ENCODE assay signal across 9 mouse cellular contexts in genomic region chr16:92058644-92059620, GRCm38 (mm10). TPM values are rescaled to one million over a fixed set of nuclear protein-coding genes. Genes with fewer than 3 reads are reported as not detected.
A peak's percentile ranks its signal among the peaks of the same experiment; 100 is the strongest.
DNase-seq lines count a peak whose midpoint lies in the region; ATAC-seq and TF ChIP-seq lines count a peak whose summit lies in the region.
"Had no signal": no experiment of that assay in that cellular context is flagged by ENCODE, and none has a peak within 500 bp of the region (broad histone marks: within the 10 kb centered on the region; RNA-seq: fewer than 3 reads in every experiment).

No protein-coding gene starts in this region.

- no peaks in the 10 kb centered on the region for H3K27me3 ChIP-seq in kidney, embryonic 16.5 days (ENCODE audit: insufficient read depth, low read length)
- H3K27me3 ChIP-seq in G1E (ENCODE audit: insufficient read depth, low read length) = peaks cover 3% of the 10 kb centered on the region; the same call in 1 of the 2 replicates
- no peaks in the 10 kb centered on the region for H3K27me3 ChIP-seq in embryonic facial prominence, embryonic 12.5 days
- no peaks in the 10 kb centered on the region for H3K27me3 ChIP-seq in hindbrain, embryonic 16.5 days (replicated peaks; ENCODE audit: control insufficient read depth, insufficient read depth, low read length)

- peaks cover 17% of the 10 kb centered on the region for H3K36me3 ChIP-seq in kidney, embryonic 16.5 days (ENCODE audit: insufficient read depth, low read length)
- peaks cover 42% of the 10 kb centered on the region for H3K36me3 ChIP-seq in G1E (replicated peaks)
- H3K36me3 ChIP-seq in embryonic facial prominence, embryonic 12.5 days = peaks cover 21% of the 10 kb centered on the region; the same call in 1 of the 2 replicates
- peaks cover 8% of the 10 kb centered on the region for H3K36me3 ChIP-seq in hindbrain, embryonic 16.5 days (ENCODE audit: control insufficient read depth, insufficient read depth, low read length)

- ATAC-seq in kidney, embryonic 16.5 days (ENCODE audit: low FRiP score, low TSS enrichment) = peak; percentile 53; the same call in 1 of the 2 replicates
- no peak for ATAC-seq in G1E (ENCODE audit: extremely low read depth, insufficient number of reproducible peaks, low FRiP score, poor library complexity, severe bottlenecking)
- no peak for ATAC-seq in embryonic facial prominence, embryonic 12.5 days (ENCODE audit: insufficient number of reproducible peaks, insufficient read depth, low FRiP score, low TSS enrichment)
- ATAC-seq in hindbrain, embryonic 16.5 days = peak; percentile 10

- H3K27ac ChIP-seq in kidney, embryonic 16.5 days (ENCODE audit: low read length) = peak overlapping the region; percentile 68; the same call in 1 of the 2 replicates
- peak overlapping the region; percentile 73; the same call in 1 of the 2 replicates for H3K27ac ChIP-seq in embryonic facial prominence, embryonic 12.5 days
- peak overlapping the region; percentile 95 for H3K27ac ChIP-seq in hindbrain, embryonic 16.5 days (ENCODE audit: low read depth, low read length)

- 1% methylated on average over 48 of the region's 63 CpGs for WGBS in kidney, embryonic 16.5 days
- 1% methylated on average over 63 of the region's 63 CpGs for WGBS in embryonic facial prominence, embryonic 12.5 days
- WGBS in hindbrain, embryonic 16.5 days = 2% methylated on average over 46 of the region's 63 CpGs

- peak overlapping the region; percentile 68 for H3K4me2 ChIP-seq in kidney, embryonic 16.5 days (replicated peaks; ENCODE audit: low read depth, low read length)
- H3K4me2 ChIP-seq in embryonic facial prominence, embryonic 12.5 days (replicated peaks) = peak overlapping the region; percentile 81
- peak overlapping the region; percentile 89 for H3K4me2 ChIP-seq in hindbrain, embryonic 16.5 days (ENCODE audit: low read length)

- no peak for DNase-seq in kidney, adult 9 months
- DNase-seq in G1E (ENCODE audit: low spot score) = peak; percentile 25
- peak; percentile 16 for DNase-seq in lung, postnatal 14 days
- peak; percentile 5 to 6 for DNase-seq in spleen, postnatal 36 days (ENCODE audit: low spot score in 2 of 2)
- DNase-seq in gastrocnemius, postnatal 25 days = no peak

- peak overlapping the region; percentile 91 for H3K4me3 ChIP-seq in kidney, embryonic 16.5 days (ENCODE audit: low read length)
- peak overlapping the region; percentile 88 for H3K4me3 ChIP-seq in G1E (ENCODE audit: low read depth, low read length)
- peak overlapping the region; percentile 98 for H3K4me3 ChIP-seq in embryonic facial prominence, embryonic 12.5 days
- peak overlapping the region; percentile 98 for H3K4me3 ChIP-seq in hindbrain, embryonic 16.5 days (ENCODE audit: low read length)

- TF ChIP-seq CTCF in G1E (IDR thresholded peaks at IDR 0.05; ENCODE audit: low read depth, low read length) = no peak

- H3K9ac ChIP-seq in kidney, embryonic 16.5 days (replicated peaks; ENCODE audit: low read length) = peak overlapping the region; percentile 92
- H3K9ac ChIP-seq in embryonic facial prominence, embryonic 12.5 days = peak overlapping the region; percentile 86
- H3K9ac ChIP-seq in hindbrain, embryonic 16.5 days (ENCODE audit: low read depth, low read length) = peak overlapping the region; percentile 94

- H3K4me1 ChIP-seq in kidney, embryonic 16.5 days (ENCODE audit: insufficient read depth, low read length) = peaks cover 27% of the 10 kb centered on the region
- H3K4me1 ChIP-seq in G1E (ENCODE audit: insufficient read depth, low read depth, low read length) = peaks cover 20% of the 10 kb centered on the region
- H3K4me1 ChIP-seq in embryonic facial prominence, embryonic 12.5 days = peaks cover 10% of the 10 kb centered on the region; the same call in 1 of the 2 replicates
- H3K4me1 ChIP-seq in hindbrain, embryonic 16.5 days (ENCODE audit: control insufficient read depth, insufficient read depth, low read depth, low read length) = peaks cover 29% of the 10 kb centered on the region

- peaks cover 6% of the 10 kb centered on the region for H3K9me3 ChIP-seq in kidney, embryonic 16.5 days (ENCODE audit: low read length)
- peaks cover 8% of the 10 kb centered on the region for H3K9me3 ChIP-seq in G1E (replicated peaks)
- H3K9me3 ChIP-seq in embryonic facial prominence, embryonic 12.5 days = peaks cover 5% of the 10 kb centered on the region
- H3K9me3 ChIP-seq in hindbrain, embryonic 16.5 days (ENCODE audit: control insufficient read depth, low read length) = no peaks in the 10 kb centered on the region

RNA-seq across cellular contexts. Expression of gene Slc5a3, which starts 0.8 kb away (rescaled TPM):
- 11.2 and 13.1 TPM in 2 replicates for polyA plus RNA-seq in kidney, embryonic 16.5 days (2015; fragmentation: Nextera tagmentation; extraction: Ambion mirVana)
- total RNA-seq in G1E (2014; fragmentation: Nextera tagmentation) (3.6 and 5.7 TPM in 2 replicates), G1E (2017) (2.6 and 3.1 TPM in 2 replicates)
- 0.07 and 0.09 TPM in 2 replicates for polyA plus RNA-seq in G1E (2012)
- 11.7 and 11.8 TPM in 2 replicates for polyA plus RNA-seq in embryonic facial prominence, embryonic 12.5 days (2016; fragmentation: Nextera tagmentation; extraction: Ambion mirVana)
- 14.4 and 18.2 TPM in 2 replicates for polyA plus RNA-seq in hindbrain, embryonic 16.5 days (2015; fragmentation: Nextera tagmentation; extraction: Ambion mirVana)
- total RNA-seq in gastrocnemius, postnatal 25 days (2021) = 1 to 10 TPM; 5.6 to 5.9 TPM

RNA-seq across cellular contexts. Expression of gene Gm49711, which starts 0.8 kb away (rescaled TPM):
- 0.15 TPM in 1 of 2 replicates, not detected in the other for polyA plus RNA-seq in kidney, embryonic 16.5 days (2015; fragmentation: Nextera tagmentation; extraction: Ambion mirVana)
- total RNA-seq in G1E (2014; fragmentation: Nextera tagmentation) = not detected in 2 replicates
- not detected in 2 replicates for total RNA-seq in G1E (2017)
- 4.0 and 4.2 TPM in 2 replicates for polyA plus RNA-seq in G1E (2012)
- 0.35 TPM in 1 of 2 replicates, not detected in the other for polyA plus RNA-seq in embryonic facial prominence, embryonic 12.5 days (2016; fragmentation: Nextera tagmentation; extraction: Ambion mirVana)
- polyA plus RNA-seq in hindbrain, embryonic 16.5 days (2015; fragmentation: Nextera tagmentation; extraction: Ambion mirVana) = 0.38 and 0.42 TPM in 2 replicates
- total RNA-seq in gastrocnemius, postnatal 25 days (2021) = not detected
- total RNA-seq: neutrophil, adult 5-6 weeks had no signal

RNA-seq across cellular contexts. Expression of gene Mrps6, which starts 0.9 kb away (rescaled TPM):
- polyA plus RNA-seq in kidney, embryonic 16.5 days (2015; fragmentation: Nextera tagmentation; extraction: Ambion mirVana) = 164 and 165 TPM in 2 replicates
- total RNA-seq in G1E (2014; fragmentation: Nextera tagmentation) = 10.1 and 11.4 TPM in 2 replicates
- 20.7 and 23.2 TPM in 2 replicates for total RNA-seq in G1E (2017)
- 13.4 and 16.6 TPM in 2 replicates for polyA plus RNA-seq in G1E (2012)
- 106 and 113 TPM in 2 replicates for polyA plus RNA-seq in embryonic facial prominence, embryonic 12.5 days (2016; fragmentation: Nextera tagmentation; extraction: Ambion mirVana)
- 194 and 196 TPM in 2 replicates for polyA plus RNA-seq in hindbrain, embryonic 16.5 days (2015; fragmentation: Nextera tagmentation; extraction: Ambion mirVana)
- total RNA-seq in gastrocnemius, postnatal 25 days (2021) = 10 to 100 TPM; 18.2 to 20.8 TPM

Comparison
In these comparisons a context has a peak if more than half of its experiments do, and no peak if none do; other contexts are left out.
1. ATAC-seq: peak in kidney, embryonic 16.5 days (single experiment) and hindbrain, embryonic 16.5 days (single experiment); none in G1E (single experiment) and embryonic facial prominence, embryonic 12.5 days (single experiment).
2. DNase-seq: peak in G1E (single experiment), lung, postnatal 14 days (single experiment) and spleen, postnatal 36 days (2 of 2); none in kidney, adult 9 months (single experiment) and gastrocnemius, postnatal 25 days (single experiment).
3. RNA of gene Slc5a3, which starts 0.8 kb away (polyA plus RNA-seq): 14.4 to 18.2 TPM in hindbrain, embryonic 16.5 days, 11.7 to 11.8 TPM in embryonic facial prominence, embryonic 12.5 days and 11.2 to 13.1 TPM in kidney, embryonic 16.5 days; 0.07 to 0.09 TPM in G1E; every median in the first group is over 10 times any median in the second.
4. Peak in every context shown above with its lines, with median percentiles within 50 percentile points of each other: H3K27ac ChIP-seq, H3K4me2 ChIP-seq, H3K4me3 ChIP-seq and H3K9ac ChIP-seq.